Mouse (Mus musculus) hindbrain, embryonic 15.5 days (tissue): Measurements from ENCODE around the gene AU041133. TPM values are rescaled to one million over a fixed set of nuclear protein-coding genes. Genes with fewer than 3 reads are reported as not detected.
"Not testable (repeated sequence)": the region's sequence is repeated elsewhere in the genome, so short reads cannot be mapped to it uniquely, and the experiment has no call there.

Source experiments
- ATAC-seq: fragments of 200-750 bp; cut with Nextera tagmentation; 2 replicates; pipeline ENCODE4 v1.8.0; 2017; ENCODE audit warnings: low read depth, moderate number of reproducible peaks, moderate TSS enrichment; ENCODE audit not compliant: low FRiP score
- H3K27ac ChIP-seq: fragments of 300-500 bp; sonication (generic); replicated peaks from 2 replicates; pipeline ENCODE4 v1.5.1; 2015; ENCODE audit warnings: mild to moderate bottlenecking, inconsistent platforms
- H3K27me3 ChIP-seq: fragments of 300-500 bp; sonication (generic); 2 replicates; pipeline ENCODE4 v1.6.1; 2015; ENCODE audit warnings: control low read depth, inconsistent platforms
- H3K36me3 ChIP-seq: fragments of 300-500 bp; sonication (generic); 2 replicates; pipeline ENCODE4 v1.6.1; 2015; ENCODE audit warnings: control low read depth, inconsistent platforms
- H3K4me1 ChIP-seq: fragments of 300-500 bp; sonication (generic); replicated peaks from 2 replicates; pipeline ENCODE4 v1.6.1; 2015; ENCODE audit warnings: control low read depth, inconsistent platforms
- H3K4me2 ChIP-seq: fragments of 300-500 bp; sonication (generic); 2 replicates; pipeline ENCODE4 v1.6.1; 2015; ENCODE audit warnings: moderate library complexity, mild to moderate bottlenecking, inconsistent platforms
- H3K4me3 ChIP-seq: fragments of 300-500 bp; sonication (generic); 2 replicates; pipeline ENCODE4 v1.5.1; 2015; ENCODE audit warnings: mild to moderate bottlenecking, inconsistent platforms
- H3K9ac ChIP-seq: fragments of 300-500 bp; sonication (generic); 2 replicates; pipeline ENCODE4 v1.6.1; 2015; ENCODE audit warnings: inconsistent platforms
- H3K9me3 ChIP-seq: fragments of 300-500 bp; sonication (generic); 2 replicates; pipeline ENCODE4 v1.6.1; 2016; ENCODE audit warnings: control low read depth, inconsistent platforms
- WGBS: fragments of 180-500 bp; shearing (Covaris S2); methylation state at CpG from one replicate; pipeline ENCODE4 v1.1.7; 2015; 5-methylcytosine and 5-hydroxymethylcytosine counted together
- polyA plus RNA-seq: library from polyadenylated mRNA; unstranded; fragments of >200 nt; fragmentation: Nextera tagmentation; extraction: Ambion mirVana; gene quantifications from 2 replicates; pipeline ENCODE4 v1.2.1, GENCODE M21; 2015

The AU041133 gene
- polyA plus RNA-seq: 8.7 and 9.8 TPM in 2 replicates

DNA sequence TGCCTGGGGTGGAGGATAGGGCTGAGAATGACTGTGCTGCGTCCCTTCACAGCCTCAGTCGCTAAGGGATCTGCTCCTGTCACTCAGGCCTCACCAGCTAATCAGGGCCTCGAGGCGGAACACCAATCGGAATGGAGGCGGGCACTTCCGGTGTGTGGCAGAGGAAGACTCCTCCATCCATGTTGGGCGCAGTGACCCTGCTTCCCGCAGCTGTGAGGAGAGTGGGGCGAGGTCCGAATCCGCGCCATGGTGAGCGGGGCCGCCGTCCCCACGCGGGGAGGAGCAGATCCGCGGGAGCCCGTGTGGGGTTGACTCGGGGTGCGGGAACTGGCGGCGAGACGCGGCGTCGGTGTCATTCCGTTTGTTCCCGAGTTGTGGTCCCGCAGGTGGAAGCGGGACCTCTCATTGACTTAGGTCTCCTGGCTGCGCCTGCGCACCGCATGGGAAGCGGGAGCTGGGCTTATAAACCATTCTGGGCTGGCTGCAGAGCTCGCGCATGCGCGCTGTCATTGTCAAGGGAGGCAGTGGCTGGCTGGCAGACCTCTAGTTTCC is at the start of gene AU041133:
AU041133 (plus strand) TSS at position 164 of the 552 bp plus-strand sequence.
- ATAC-seq: peak; percentile 100
- Histone ChIP-seq H3K4me2 (peak within 1 kb of the TSS; percentile 54), H3K27ac (peak within 1 kb of the TSS; percentile 93), H3K36me3 (peaks cover 9% of the 10 kb centered on the region), H3K9me3 (peaks cover 25% of the 10 kb centered on the region), H3K9ac (peak within 1 kb of the TSS; percentile 65), H3K4me3 (peak within 1 kb of the TSS; percentile 69), H3K27me3 (no peaks in the 10 kb centered on the region), H3K4me1 (peaks cover 8% of the 10 kb centered on the region; the same call in 1 of the 2 replicates)
- WGBS: 2% methylated on average over 41 of the region's 41 CpGs

DNA sequence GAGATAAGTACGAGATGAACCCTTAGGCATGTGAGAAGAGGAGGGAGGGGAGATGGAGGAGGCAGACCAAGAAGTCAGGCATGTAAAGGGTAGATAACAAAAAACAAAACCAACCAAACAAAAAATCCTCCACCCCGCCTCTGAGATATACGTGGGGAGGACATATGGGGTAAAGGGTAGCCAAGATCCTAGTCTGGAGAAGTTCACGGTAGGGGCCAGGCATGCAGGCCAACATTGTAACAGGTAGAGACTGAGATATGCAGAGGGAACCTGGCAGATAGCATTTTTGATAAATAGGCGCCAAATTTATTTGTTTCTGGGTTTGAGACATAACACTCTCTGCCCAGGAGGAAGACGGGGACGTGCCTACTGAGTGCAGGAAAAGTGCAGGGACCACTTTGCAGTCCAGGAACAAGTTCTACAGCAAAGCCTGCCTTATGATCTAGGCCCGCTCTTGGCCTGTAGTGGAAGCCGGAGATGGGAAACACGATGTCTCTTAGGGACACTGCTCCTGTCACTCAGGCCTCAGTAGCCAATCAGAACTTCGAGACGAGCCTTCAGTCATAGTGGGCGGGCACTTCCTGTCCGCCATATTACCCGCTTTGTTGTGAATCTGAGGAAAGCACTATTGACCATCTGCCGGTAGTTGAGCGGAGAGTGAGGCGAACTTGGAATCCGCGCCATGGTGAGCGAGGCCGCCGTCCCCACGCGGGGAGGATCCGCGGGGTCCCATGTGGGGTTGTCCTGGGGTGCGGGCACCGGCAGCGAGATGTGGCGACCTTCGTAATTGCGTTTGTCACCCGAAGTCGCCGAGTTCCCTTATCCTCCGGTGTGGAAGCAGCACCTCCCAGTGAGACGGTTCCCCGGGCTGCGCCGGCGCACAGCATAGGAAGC is 44.8 kb upstream of the AU041133 start, which contains the start of gene BC024063:
BC024063 (plus strand) TSS at position 626 of the 894 bp plus-strand sequence.
- Histone ChIP-seq H3K9ac (peak within 1 kb of the TSS; percentile 50), H3K4me2 (peak within 1 kb of the TSS; percentile 56), H3K4me3 (peak within 1 kb of the TSS; percentile 54), H3K27ac (peak within 1 kb of the TSS; percentile 92)
- H3K27me3 ChIP-seq, H3K4me1 ChIP-seq, H3K9me3 ChIP-seq, H3K36me3 ChIP-seq: not testable (repeated sequence)
- ATAC-seq: peak; percentile 99
- WGBS: 18% methylated on average over 42 of the region's 42 CpGs

DNA sequence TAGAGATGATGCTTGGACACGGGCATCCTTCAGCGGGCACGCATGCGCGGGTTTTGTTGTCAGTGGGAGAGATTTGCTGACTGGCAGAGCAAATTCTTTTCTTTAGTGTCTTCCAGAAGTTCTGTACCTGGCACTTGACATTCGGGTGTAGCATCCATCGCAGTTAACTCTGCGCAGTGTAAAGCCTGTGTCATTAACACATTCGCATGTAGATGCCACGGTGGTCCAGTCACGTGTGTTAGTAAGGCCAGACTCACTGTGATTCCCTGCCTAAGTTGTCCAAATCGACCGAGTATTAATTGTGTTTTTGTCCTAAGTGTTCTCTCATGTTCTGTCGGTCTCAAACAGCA is 44.2 kb upstream of the AU041133 start:
- not testable (repeated sequence) for H3K27me3 ChIP-seq, H3K4me1 ChIP-seq, H3K9me3 ChIP-seq, H3K36me3 ChIP-seq
- H3K4me3 ChIP-seq: peak overlapping the region; percentile 54
- 18% methylated on average over 14 of the region's 14 CpGs for WGBS
- peak overlapping the region; percentile 50 for H3K9ac ChIP-seq
- peak; percentile 32; the same call in 1 of the 2 replicates for ATAC-seq
- H3K27ac ChIP-seq: peak overlapping the region; percentile 92
- H3K4me2 ChIP-seq: peak overlapping the region; percentile 56

DNA sequence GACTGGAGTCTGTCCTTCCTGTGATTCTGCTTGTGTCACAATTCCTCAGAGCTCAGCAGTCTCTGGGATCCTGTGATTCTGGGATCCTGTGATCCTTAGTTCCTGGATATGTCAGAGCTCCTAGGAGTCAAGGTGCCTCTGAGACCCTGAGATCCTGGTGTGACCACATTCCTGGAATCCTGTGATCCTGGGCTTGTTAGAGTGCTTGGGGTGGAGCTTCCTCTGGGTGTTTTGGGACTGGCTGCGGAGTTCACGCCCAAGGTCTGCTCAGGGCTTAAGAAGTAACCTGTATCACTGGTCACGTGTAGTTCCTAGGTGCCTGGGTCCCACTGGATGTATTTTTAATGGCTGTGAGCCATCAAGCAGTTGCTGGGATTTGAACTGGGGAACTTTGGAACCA is 10.6 kb upstream of the AU041133 start:
- peaks cover 31% of the 10 kb centered on the region for H3K9me3 ChIP-seq
- no peaks in the 10 kb centered on the region for H3K27me3 ChIP-seq
- WGBS: 90% methylated on average over 3 of the region's 3 CpGs
- no peak overlapping the region for H3K9ac ChIP-seq
- no peak overlapping the region for H3K4me3 ChIP-seq
- ATAC-seq: no peak
- H3K27ac ChIP-seq: no peak overlapping the region
- peaks cover 17% of the 10 kb centered on the region for H3K36me3 ChIP-seq
- no peak overlapping the region for H3K4me2 ChIP-seq
- H3K4me1 ChIP-seq: no peaks in the 10 kb centered on the region

DNA sequence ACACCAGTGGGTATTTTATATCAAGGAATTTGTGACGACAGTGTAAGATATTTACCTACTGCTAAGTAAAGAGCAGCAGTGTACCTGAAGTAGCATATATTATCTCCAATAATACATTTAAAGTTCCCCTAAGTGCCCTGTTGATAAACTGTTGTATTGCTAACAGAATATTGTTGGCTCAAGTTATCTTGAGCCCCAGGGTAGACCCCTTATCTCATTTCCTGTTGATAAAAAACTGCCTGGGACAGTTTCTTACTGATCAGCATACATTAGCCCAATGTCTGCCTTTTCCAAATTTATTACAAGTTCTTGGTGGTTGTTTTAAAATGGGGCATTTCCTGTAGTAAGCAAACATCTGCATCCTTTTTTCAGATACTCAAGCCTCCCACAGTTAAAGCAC is 17.5 kb downstream of the AU041133 start:
- peaks cover 66% of the 10 kb centered on the region for H3K36me3 ChIP-seq
- H3K27me3 ChIP-seq: no peaks in the 10 kb centered on the region
- H3K4me2 ChIP-seq: no peak overlapping the region
- WGBS: 96% methylated on average over 1 of the region's 1 CpGs
- H3K4me3 ChIP-seq: no peak overlapping the region
- no peak overlapping the region for H3K27ac ChIP-seq
- H3K4me1 ChIP-seq: no peaks in the 10 kb centered on the region
- no peak overlapping the region for H3K9ac ChIP-seq
- peaks cover 56% of the 10 kb centered on the region for H3K9me3 ChIP-seq
- ATAC-seq: no peak

DNA sequence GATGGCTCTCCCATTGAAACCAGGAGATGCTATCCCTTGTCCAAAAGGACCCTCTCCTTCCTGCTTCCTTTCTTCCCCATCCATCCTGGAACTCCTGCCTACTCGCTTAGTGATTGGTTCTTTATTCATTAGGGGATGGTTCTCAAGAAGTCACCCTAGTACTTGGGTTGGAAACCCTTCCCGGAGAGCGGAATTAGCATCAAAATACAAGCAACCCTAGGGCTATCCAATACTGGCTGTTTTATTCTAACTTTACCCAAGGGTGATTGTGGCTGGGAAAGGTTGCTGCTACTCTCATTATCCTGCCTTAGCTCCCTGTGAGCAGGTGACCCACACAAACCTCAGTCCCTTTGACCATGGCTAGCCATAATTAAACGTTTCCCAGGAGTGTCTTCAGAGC is 19.8 kb downstream of the AU041133 start:
- Histone ChIP-seq H3K27ac (no peak overlapping the region), H3K36me3 (peaks cover 78% of the 10 kb centered on the region), H3K4me3 (no peak overlapping the region), H3K27me3 (no peaks in the 10 kb centered on the region), H3K9me3 (peaks cover 67% of the 10 kb centered on the region), H3K9ac (no peak overlapping the region), H3K4me1 (no peaks in the 10 kb centered on the region), H3K4me2 (no peak overlapping the region)
- 84% methylated on average over 4 of the region's 4 CpGs for WGBS
- no peak for ATAC-seq

DNA sequence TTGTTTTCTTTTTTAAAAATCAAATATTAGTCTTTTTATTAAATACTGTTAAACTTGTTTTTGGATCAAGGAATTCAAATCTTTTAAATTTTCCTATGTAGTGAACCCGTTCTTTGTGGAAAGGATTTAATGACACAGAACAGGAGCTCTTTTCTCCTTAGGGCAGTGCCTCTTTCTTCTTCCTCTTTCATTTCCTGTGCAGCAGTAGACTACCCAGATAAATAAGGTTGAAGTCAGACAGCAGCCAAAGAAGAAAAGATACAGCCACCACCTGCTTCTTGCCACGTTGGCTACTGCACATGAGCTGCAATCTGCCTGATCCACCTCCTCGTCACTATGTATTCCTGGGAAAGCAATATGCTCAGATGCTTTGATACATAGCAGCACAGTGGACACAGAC is 40.0 kb downstream of the AU041133 start:
- Histone ChIP-seq H3K9me3 (no peaks in the 10 kb centered on the region), H3K27ac (no peak overlapping the region), H3K27me3 (no peaks in the 10 kb centered on the region), H3K4me1 (no peaks in the 10 kb centered on the region), H3K9ac (no peak overlapping the region), H3K4me3 (no peak overlapping the region), H3K36me3 (no peaks in the 10 kb centered on the region), H3K4me2 (no peak overlapping the region)
- ATAC-seq: no peak
- 84% methylated on average over 3 of the region's 3 CpGs for WGBS

DNA sequence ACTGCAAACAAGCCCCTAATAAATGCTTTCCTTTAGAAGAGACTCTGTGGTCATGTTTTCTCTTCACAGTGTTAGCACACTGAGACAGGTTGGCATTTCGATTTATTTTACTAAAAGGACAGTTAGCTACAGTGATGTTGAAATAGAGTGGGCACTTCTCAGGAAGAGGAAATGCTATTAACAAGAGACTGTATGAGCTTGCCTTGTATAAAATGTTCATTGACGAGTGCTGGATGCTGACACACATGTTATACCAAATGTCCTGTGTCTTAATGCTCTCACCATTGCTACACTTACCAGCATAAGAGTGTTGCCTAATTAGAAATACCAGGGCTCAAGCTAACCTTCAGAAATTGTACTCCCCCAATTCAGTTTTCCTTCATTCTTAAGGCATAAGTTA is 42.0 kb downstream of the AU041133 start:
- 89% methylated on average over 2 of the region's 2 CpGs for WGBS
- H3K4me2 ChIP-seq: no peak overlapping the region
- ATAC-seq: no peak
- H3K4me1 ChIP-seq: no peaks in the 10 kb centered on the region
- no peaks in the 10 kb centered on the region for H3K36me3 ChIP-seq
- no peaks in the 10 kb centered on the region for H3K27me3 ChIP-seq
- no peaks in the 10 kb centered on the region for H3K9me3 ChIP-seq
- H3K27ac ChIP-seq: no peak overlapping the region
- no peak overlapping the region for H3K9ac ChIP-seq
- no peak overlapping the region for H3K4me3 ChIP-seq

DNA sequence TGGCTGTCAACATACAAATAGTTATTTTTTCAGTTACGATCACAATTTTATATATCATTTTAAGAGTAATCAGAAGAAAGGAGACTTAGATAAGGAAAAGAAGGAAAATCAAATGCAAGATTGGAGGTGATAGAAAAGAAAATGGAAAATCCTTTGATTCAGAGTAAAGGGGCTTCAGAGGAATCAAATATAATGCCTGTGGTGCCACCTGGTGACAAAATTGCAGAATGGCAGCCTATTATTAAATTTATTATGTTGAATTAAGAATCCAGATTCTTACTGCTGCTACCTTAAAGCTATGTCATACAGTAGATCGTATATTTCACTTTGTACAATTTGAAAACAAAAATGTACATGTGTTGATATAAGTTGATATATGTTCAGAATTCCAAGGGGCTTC is 43.0 kb downstream of the AU041133 start:
- no peak for ATAC-seq
- whole genome bisulfite sequencing: 59% methylated on average over 2 of the region's 2 CpGs
- Histone ChIP-seq H3K27me3 (no peaks in the 10 kb centered on the region), H3K4me2 (no peak overlapping the region), H3K4me1 (no peaks in the 10 kb centered on the region), H3K4me3 (no peak overlapping the region), H3K27ac (no peak overlapping the region), H3K9me3 (no peaks in the 10 kb centered on the region), H3K9ac (no peak overlapping the region), H3K36me3 (no peaks in the 10 kb centered on the region)

DNA sequence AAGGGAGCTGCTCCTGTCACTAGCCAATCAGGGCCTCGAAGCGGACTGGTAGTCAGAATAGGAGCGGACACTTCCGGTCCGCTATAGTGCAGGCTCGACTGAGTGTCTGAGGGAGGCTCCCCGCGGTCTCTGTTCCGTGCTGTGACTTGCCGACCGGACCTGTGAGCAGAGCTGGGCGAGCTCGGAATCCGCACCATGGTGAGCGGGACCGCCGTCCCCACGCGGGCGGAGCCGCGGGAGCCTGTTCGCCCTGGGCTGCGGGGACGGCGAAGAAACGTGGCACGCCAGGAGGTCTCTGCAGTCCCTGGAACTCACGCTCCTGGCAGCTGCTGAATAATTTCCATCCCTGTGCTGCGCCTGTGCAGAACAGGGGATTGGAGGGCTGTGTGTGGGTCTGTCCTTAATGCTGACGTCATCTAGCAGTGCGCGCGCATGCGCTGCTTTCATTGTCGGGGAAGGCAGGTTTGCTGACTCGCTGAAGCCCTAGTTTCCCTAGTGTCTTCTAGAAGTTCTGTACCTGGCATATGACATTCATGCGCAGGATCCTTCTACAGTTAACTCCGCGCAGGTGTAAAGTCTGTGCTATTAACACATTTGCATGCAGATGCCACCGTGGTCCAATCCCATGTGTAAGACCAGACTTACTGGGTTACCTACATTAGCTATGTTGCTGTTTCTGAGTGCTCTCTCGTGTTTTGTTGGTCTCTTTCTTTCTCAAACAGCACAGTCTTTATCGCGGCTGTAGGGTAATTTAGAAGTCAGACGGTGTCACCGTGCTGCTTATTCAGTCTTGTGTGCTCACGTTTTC is 50.6 kb downstream of the AU041133 start:
- 5% methylated on average over 47 of the region's 47 CpGs for WGBS
- peaks cover 11% of the 10 kb centered on the region for H3K4me1 ChIP-seq
- H3K4me2 ChIP-seq: peak overlapping the region; percentile 72
- H3K9ac ChIP-seq: peak overlapping the region; percentile 81
- no peaks in the 10 kb centered on the region for H3K27me3 ChIP-seq
- no peaks in the 10 kb centered on the region for H3K36me3 ChIP-seq
- H3K27ac ChIP-seq: peak overlapping the region; percentile 97
- peak overlapping the region; percentile 77 for H3K4me3 ChIP-seq
- peak; percentile 100 for ATAC-seq
- no peaks in the 10 kb centered on the region for H3K9me3 ChIP-seq
